Mouse (Mus musculus): Measurements from ENCODE around the gene Syce2.
"Not testable (repeated sequence)": the region's sequence is repeated elsewhere in the genome, so short reads cannot be mapped to it uniquely, and the experiment has no call there.

The Syce2 gene

DNA sequence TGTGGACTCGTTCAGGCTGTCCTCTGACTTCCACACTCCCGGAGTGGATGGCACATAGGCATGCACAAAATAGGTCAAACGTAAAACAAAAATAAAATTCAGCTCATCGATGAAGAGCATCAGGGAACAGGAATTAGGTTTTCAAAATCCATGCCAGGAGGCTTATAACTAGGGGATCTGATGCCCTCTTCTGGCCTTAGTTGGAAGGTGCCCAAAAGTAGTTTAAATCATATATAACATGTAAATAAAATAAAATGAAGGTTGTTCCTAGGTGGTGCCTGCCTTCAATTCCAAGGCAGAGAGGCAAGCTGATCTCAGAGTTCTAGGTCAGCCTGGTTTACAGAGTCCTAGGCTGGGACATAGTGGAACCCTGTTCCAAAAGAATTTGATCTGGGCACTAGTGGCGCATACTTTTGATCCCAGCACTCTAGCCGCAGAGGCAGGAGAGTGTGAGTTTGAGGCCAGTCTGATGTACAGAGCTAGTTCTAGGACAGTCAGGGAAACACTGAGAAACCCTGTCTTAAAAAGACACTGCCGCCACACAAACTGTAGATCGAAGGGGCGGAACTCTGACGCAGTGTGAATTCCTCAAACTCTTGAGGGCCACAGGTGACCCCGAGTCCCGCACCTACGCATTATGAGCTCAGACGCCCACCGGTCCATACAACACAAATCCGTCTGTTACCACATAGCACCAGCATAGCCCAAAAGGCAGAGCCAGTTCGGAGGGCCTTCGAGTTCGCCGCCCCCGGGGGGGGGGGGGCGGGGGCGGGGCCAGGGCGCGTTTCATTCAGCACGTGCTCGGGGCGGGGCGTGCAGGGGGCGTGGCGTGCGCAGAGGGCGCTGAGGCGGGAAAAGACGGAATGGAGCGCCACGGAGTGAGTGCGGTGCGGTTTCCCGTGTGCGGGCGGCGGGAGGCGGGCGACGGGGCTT lies at the start of gene Syce2:
Syce2 (plus strand) TSS at position 736 of the 933 bp plus-strand sequence.
- DNase-seq: peak; percentile 69

DNA sequence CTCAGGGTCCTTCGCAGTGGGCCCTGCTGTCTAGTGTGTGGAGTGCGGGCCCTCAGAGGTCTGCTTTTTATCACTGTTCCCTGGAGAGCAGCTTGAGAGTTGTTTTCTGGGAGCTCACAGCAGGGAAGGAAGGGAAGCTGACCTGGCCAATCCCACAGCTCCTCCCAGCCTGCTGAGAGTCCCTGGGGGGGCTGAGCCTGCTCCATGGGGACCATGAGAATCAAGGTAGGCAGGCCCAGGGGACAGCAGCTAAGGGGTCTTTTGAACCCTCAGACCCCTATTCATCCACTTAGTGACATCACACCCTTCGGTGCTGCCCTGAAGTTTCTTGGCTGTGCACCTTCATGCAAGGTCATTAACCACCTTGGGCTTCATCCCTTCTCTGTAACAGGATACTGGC lies 49.2 kb upstream of the Syce2 start, which contains the start of gene Dand5:
Dand5 (minus strand) TSS at position 101 of the 400 bp plus-strand sequence.
- DNase-seq: no peak

DNA sequence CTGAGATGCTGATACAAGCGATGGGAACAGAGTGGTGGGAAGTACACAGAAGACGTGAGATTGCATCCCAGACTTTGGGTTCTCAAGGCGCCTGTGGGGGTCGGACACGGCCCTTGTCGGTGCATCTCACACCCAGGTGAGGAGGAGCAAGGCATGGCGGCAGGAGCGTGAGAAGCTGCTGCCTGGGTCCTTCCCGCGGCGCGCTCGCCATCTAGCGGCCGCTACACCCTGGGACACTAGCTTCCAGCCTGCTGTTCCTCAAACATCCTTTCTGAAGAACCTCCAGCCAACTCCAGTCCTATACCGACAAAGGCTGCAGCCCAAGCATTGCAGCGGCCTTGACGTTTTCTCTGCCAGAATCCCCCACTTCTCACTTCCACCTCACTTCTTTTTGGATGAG lies 48.3 kb upstream of the Syce2 start:
- DNase-seq: peak; percentile 75

DNA sequence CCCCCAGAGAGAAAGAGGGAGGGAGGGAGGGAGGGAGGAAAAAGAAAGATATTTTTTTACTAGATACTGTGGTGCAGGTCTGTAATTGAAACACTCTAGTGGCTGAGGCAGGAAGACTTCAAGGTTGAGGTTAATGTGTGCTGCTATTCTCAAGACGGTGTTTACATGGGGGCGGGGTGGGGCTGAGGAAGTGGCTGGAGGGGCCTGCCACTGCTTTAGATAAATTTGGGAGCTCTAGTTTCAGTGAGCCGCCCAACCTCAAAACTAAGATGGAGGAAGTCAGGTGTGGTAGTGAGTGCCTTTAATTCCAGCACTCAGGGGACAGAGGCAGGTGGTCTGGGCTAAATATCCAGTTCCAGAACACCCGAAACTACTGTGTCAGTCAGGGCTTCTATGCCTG lies 46.3 kb upstream of the Syce2 start:
- DNase-seq: no peak

DNA sequence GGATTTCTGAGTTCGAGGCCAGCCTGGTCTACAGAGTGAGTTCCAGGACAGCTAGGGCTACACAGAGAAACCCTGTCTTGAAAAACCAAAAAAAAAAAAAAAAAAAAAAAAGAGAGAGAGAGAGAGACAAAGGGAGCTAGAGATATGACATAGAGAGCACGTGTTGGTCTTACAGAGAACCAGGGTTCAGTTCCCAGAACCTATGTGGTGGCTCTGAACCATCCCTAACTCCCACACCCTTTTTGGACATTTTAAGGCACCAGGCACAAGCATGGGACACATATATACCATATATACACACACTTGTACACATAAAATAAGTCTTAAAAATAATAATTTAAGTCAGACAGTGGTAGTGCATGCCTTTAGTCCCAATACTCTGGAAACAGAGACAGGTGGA lies 45.4 kb upstream of the Syce2 start:
- not testable (repeated sequence) for DNase-seq

DNA sequence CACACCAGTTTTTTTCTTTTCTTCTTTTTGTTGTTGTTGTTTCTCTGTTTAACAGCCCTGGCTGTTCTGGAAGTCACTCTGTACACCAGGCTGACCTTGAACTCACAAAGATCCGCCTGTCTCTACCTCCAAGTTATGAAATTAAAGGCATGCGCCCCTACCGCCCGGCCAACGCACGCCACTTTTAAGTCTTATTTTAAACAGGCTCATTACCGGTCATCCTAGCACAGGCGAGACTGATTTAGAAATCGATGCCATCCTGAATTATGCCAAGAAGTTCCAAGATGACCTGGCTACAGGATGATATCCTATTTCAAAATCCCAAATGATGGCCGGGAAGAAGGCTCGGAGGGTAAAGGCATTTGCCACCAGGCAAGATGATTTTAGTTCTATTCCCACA lies 40.4 kb upstream of the Syce2 start, which contains the start of gene Gadd45gip1:
Gadd45gip1 (plus strand) TSS at position 33 of the 400 bp plus-strand sequence.
- no peak for DNase-seq

DNA sequence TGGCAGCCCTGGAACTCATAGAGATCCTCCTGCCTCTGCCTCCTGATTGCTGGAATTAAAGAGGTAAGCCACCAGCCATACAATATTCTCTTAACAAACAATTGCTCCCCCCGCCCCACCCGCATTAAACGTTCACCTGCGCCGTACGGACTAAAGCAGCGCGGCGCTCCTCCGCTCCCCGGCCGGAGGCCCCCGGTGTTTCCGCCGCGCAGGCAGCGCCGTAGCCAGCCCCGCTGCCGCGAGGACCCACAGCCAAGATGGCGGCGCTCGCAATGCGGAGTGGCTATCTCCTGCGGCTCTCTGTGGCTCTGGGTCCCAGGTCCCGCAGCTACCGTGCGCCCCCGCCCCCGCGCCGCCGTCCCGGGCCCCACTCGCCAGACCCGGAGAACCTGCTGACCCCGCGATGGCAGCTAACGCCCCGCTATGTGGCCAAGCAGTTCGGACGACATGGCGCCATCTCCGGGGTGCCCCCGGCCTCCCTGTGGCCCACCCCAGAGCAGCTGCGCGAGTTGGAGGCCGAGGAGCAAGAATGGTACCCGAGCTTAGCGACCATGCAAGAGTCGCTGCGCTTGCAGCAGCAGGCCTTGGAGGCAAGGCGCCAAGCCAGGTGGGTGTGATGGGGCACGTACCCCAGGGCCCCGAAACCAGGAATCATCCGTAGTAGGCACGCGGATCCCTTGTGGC lies 39.7 kb upstream of the Syce2 start:
- DNase-seq: peak; percentile 83

DNA sequence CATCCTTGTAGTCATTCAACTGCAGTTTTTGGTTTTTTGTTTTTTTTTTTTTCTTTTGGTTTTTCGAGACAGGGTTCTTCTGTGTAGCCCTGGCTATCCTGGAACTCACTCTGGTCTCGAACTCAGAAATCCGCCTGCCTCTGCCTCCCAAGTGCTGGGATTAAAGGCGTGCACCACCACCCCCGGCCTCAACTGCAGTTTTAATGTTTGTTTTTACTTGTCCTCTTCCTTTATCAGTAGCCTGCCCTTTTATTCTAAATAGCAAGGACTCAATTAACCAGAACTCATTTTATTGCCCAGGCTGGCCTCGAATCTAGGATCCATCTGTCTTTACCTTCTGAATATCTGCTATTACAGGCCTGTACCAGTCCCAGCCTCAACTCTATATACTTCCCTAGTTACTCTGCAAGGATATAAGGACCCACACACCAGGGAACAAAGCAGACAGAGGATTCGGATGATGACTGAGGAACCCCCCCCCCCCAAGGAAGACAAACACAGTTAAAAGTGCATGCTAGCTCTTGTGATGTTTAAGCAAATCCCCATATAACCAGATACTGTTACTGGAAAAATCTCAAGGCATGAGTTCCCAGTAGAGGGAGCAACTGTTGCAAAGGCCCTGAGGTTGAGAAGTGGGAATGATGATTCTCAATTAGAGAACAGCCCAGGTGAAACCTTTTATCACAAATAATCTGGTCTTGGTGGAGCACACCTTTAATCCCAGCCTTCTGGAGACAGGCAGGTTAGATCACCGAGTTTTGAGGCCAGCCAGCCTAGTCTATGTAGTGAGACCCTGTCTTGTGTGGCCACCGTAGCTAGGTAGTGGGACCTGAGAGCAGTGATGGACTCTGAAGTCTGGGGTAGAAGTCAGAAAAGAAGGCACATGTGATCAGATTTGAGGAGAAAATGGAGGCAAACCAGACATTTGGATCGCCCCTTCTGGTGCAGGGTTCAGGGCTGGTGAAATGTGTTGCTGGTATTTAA lies 38.9 kb upstream of the Syce2 start:
- DNase-seq: no peak

DNA sequence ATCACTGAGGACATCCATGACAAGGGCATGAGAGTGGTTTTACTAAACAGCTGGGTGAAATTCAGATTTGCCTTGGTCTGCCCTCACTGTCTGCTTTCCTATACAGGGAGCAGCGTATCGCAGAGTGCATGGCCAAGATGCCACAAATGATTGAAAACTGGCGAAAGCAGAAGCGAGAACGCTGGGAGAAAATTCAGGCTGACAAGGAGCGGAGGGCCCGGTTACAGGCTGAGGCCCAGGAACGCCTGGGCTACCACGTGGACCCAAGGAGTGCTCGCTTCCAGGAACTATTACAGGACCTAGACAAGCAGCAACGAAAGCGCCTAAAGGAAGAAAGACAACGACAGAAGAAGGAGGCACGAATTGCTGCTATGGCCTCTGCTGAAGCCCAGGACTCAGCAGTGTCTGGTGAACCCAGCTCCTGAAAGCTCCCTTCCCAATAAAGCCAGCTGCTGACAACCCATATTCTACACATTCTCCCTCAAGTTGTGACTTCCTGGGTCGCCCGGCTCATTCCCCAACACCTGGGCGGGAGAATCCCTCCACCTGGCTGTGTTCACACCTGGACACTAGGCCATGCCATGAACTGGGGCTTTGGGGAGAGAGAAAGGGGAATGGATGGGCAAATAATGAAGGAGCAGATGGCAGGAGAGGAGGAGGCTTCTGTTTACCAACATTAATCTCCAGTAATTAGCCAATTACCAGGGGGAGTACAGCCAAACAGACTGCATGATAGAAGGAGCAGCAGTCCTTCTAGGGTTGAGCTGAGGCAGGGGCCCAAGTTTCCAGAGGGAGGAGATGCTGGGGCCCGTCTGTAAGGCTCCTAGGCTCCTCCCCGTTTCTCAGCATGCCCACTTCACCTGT lies 37.7 kb upstream of the Syce2 start:
- DNase-seq: no peak

DNA sequence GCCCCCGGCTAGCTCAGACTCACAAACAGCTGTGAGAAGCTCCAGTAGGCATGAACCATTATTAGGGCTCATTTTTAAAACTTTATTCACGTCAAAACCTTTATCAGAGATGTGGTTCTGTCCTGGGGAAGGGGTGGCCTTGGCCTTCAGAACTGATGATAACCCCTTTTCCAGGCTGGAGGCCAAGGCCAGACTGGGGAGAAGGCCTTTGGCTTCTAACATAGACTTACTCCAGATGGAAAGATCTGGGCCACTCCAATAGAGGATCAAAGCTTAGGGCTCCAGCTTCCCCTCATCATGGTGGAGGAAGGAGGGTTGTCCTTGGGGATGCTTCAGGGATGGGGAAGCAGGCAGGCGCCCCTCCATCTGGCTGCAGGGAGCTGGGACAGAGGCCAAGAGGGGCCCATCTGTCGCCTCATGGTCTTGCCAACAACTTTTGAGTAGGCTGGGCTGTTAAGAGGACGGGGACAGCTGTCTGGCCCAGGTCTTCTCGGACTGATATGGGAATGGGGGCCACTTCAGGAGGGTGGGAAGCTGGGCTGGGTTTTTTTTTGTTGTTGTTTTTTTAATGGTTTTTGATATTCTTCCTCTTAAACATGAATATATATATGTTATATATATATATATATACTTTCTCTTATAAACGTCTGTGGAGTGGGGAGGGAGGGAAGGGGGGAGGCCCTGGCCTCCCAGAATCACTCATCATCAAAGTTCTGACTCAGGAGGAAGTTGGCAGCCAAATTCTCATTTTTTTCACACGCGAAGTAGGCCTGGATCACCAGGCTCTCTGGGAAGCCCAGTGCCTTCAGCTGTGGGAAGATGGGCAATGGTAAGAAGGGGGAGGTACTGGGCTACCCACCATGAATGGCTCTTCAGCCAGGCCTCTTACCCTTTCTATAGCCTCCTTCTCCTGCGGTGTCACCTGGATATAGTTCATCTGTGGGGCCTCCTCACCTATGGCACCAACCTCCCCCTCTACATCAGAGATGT lies 36.8 kb upstream of the Syce2 start:
- peak; percentile 87 for DNase-seq

DNA sequence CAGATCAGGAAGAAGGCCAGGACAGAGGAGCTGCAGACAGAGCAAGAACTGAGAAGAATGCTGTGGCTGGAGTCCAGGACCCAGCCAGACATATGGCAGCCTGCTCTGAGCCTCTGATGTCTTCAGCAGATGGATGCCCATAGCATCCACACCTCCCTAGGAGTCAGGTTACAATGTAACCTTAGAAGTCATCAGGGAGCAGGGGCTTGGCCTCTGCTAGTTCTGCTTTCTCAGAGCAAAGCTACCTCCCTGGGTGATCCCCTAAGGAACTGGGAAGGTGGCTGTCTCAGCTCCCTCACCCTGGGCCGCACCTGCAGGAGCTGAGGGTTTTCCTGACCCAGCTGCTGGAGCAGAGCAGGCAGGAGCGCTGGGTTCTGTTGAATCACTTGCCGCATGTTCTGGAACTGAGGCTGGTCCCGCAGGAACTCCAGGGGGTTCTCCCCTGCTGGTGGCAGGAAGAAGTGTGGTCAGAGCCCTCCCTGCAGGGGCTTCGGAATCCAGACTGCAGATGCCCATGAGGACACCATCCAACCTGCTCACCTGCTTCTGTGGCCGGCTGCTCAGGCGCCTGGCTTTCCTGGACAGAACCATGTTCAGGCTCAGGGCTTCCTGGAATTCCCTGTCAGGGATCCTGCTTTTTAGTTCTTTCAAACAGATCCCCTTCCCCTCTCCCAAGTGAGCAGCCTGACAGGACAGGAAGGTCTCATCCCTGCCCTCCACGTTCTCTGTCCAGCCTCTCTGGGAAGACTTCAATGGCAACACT lies 34.6 kb upstream of the Syce2 start:
- peak; percentile 64 for DNase-seq

DNA sequence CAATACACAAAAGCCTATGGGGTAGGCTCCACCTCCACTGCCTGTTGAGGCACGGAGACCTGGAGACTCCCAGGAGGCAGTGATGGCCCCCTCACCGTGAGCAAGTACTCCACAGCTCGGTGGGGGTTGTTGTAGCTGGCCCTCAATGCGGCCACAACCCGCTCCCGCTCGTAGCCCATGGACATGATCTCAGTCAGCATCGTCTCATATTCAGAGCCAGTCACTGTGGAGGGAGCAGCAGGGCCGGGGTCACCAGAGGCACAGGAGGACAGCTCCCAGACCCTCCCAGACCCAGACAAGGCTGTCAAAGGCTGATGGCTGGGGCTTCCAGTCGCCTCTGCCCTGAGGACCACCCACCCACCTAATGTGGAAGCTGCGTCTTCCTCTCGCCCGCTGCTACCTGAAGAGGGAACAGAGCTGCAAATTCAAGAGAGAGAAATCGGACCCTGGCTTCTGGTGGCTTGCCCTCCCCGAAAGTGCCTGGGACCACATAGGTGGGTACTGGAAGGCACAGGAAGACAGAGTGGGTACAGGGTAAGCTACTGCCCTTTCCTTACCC lies 33.9 kb upstream of the Syce2 start:
- DNase-seq: no peak

DNA sequence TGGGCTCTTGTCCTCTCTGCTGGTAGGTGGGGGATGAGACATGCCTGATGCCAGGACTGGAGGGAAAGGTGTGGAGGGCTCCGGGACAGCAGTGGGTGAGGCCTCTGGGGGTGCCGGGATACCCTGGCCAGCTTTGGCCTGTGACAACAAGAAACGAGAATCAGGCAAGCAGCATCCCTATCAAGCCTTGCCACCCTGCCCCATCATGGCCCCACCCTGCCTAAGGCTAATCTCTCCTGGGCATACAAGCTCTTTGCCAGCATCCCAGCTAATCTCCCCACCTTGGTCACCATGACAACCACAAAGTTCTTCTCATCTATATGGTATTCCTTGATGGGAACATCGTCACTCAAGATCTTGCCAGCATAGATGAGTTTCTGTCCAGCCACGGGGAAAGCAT lies 33.4 kb upstream of the Syce2 start:
- DNase-seq: no peak

DNA sequence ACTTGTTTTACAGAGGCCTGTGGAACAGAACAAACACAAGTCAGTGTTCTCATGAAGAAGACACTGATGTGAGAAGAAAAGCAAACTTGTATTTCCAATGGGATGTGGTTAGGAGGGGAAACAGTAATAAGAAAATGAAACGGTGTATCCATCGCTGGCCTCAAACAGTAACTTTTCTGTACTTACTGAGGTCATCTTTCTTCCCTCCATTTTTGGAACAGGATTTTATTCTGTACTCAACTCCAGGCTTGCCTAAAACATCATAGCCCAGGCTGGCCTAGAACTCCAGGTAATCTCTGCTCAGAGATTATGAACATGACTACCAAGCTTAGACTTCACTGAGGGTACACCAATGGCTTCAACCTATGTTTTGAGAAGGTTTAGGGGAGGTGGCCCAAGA lies 32.5 kb upstream of the Syce2 start:
- no peak for DNase-seq

DNA sequence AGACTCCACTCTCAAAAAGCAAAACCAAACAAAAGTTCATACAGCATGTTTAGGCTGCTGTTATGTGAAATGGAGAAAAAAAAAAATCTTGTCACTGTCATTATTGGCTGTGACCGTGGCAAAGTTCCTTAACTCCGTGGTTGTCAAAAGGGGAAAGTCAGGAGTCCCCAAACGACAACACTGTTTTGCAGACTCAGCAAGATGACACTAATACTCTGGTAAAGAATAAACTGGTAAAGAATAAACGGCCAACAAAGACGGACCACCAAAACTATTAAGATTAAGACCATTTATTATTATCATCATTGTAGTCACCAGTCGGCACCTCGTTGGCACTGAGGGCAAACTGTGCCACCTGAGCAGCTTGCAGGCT lies 32.0 kb upstream of the Syce2 start:
- no peak for DNase-seq

DNA sequence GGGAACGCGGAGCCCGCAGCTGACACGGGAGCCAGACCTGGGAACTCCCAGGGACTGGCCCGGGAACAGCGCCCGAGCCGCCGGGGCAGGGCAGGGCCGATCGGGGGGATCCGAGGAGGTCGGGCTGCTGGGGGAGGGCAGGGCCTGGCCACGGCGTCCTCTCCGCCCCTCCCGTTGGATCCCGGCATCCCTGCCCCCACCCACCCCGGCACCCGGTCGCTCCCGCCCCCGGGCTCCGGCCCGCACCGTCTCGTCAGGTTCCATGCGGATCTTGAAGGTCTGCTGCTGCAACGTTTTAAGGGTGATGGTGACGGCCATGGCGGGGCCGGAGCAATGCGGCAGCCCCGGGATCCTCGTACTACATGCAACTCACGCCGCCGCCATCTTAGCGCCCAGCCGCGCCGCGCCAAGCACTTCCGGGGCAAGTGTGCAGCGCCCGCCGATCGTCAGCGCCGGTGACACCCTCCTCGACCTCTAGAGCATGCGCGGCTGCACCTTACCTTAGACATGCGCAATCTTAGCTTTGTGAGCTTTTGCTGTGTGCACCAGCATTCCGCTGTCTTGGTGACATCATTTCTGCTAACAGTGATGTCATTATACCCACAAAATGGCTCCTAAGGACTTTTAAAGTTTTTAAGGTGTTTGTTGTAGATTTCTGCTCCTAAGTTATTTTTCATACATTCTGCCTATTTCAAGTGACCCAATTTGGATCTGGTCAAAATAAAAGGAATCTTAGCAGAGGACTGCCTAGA lies 31.5 kb upstream of the Syce2 start, which contains the start of gene Rad23a:
Rad23a (minus strand) TSS at position 418 of the 752 bp plus-strand sequence.
- peak; percentile 94 for DNase-seq

DNA sequence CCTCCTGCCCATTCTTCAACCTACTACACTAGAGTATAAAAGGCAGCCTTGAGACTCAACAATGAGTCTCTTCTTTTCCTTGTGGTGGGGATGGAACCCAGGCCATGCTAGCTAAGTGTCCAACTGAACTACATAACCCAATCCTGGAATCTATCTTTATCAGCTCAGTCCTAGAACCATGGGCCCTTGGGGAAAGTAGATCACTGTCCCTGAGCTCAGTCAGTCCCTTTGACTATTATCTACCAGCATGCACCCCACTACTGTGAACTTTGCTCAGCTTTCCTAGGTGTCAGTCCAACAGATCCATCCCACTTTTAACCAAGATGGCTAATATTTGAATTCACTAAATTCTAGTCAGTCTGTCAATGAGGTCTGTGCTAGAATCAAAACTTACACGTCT lies 30.4 kb upstream of the Syce2 start:
- no peak for DNase-seq

DNA sequence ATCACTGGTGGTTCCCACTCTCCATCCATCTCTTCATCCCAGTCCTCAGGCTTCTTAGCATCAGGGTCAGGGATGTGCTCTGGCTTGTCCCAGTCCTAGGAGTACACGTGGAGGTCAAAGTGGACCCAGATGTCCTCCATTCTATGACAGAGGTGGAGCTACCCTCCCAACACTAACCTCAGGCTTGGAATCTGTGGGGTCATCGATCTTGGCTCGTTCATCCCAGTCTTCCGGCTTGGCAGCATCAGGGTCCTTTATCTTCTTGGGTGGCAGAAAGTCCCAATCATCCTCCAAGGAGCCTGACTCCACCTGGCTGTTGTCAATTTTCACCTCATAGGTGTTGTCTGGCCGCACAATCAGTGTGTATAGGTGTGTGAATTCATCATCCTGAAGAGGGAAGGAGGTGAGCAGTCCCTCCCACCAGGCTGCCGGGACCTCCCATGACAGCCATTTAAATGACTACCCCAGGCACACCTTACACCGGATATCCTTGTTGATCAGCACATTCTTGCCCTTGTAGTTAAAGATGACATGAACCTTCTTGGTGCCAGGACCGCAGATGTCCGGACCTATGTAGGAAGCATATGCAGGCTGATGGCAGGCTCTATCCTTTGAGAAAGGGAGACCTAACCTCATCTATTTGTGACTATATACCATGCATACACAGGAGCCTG lies 27.4 kb upstream of the Syce2 start:
- DNase-seq: no peak

Measured in cerebellum, adult 9-11 months (tissue).